Mouse (Mus musculus) gastrocnemius, adult 2 months (tissue): ENCODE data around the gene Hemgn. TPM values are rescaled to one million over a fixed set of nuclear protein-coding genes. Genes with fewer than 3 reads are reported as not detected.

Source experiments
- DNase-seq: peaks from one replicate; pipeline ENCODE4 v3.0.0; 2022
- H3K27ac ChIP-seq: fragments of 200-600 bp; 2 replicates; pipeline ENCODE4 v1.8.1; 2022; ENCODE audit warnings: mild to moderate bottlenecking
- H3K4me3 ChIP-seq: fragments of 200-600 bp; 2 replicates; pipeline ENCODE4 v1.8.1; 2022; ENCODE audit warnings: mild to moderate bottlenecking, moderate library complexity
- CTCF ChIP-seq: fragments of 200-600 bp; IDR thresholded peaks from 2 replicates; pipeline ENCODE4 v1.8.1; 2022; ENCODE audit warnings: antibody characterized with exemption, mild to moderate bottlenecking, moderate library complexity
- intact Hi-C: fragments of 180-260 bp; cut with DNase I; formaldehyde crosslinking; loops from one replicate; pipeline ENCODE4 v1.15.1; 2025
- long read RNA-seq, 2 experiments: library from polyadenylated mRNA; stranded (forward); transcript quantifications; one replicate each; pipeline ENCODE4 v2.0.0; 2021
- total RNA-seq, 2 experiments: library from RNA; stranded (reverse); gene quantifications; 2 replicates each; pipeline ENCODE4 v1.2.3; 2021

The Hemgn gene
- not detected for total RNA-seq
- long read RNA-seq, experiment 1, result 0 reads
- long read RNA-seq, experiment 2, result 0 reads

GRCm38 (mm10) chr4:46413406-46413805 is at the start of gene Hemgn:
Gene Hemgn (minus strand): TSS chr4:46413506.
- H3K27ac ChIP-seq, result no peak within 1 kb of the TSS
- no peak for TF ChIP-seq CTCF
- intact Hi-C loops, result no loop called here
- no peak within 1 kb of the TSS for H3K4me3 ChIP-seq
- DNase-seq, result no peak

GRCm38 (mm10) chr4:46458411-46458810 is 45.1 kb upstream of the Hemgn start:
- TF ChIP-seq CTCF, result peak; percentile 4; the same call in 1 of the 2 replicates
- intact Hi-C loops, result no loop called here
- H3K27ac ChIP-seq, result no peak overlapping the region
- DNase-seq, result no peak
- H3K4me3 ChIP-seq, result no peak overlapping the region

GRCm38 (mm10) chr4:46457186-46457585 is 43.9 kb upstream of the Hemgn start:
- peak overlapping the region; percentile 16; the same call in 1 of the 2 replicates for H3K27ac ChIP-seq
- H3K4me3 ChIP-seq, result no peak overlapping the region
- no peak for DNase-seq
- intact Hi-C loops, result no loop called here
- TF ChIP-seq CTCF, result no peak

- H3K27ac ChIP-seq, result peak overlapping the region; percentile 16; the same call in 1 of the 2 replicates
- intact Hi-C loops, result no loop called here
- DNase-seq, result no peak
- TF ChIP-seq CTCF, result no peak
- H3K4me3 ChIP-seq, result no peak overlapping the region
These were observed 43.5 kb upstream of the Hemgn start for GRCm38 (mm10) chr4:46456762-46457161.

- no peak for TF ChIP-seq CTCF
- no peak overlapping the region for H3K4me3 ChIP-seq
- no peak overlapping the region for H3K27ac ChIP-seq
- intact Hi-C loops, result no loop called here
- no peak for DNase-seq
These were observed 41.0 kb upstream of the Hemgn start for GRCm38 (mm10) chr4:46454097-46454864.

GRCm38 (mm10) chr4:46452855-46453719 is 39.8 kb upstream of the Hemgn start:
- no peak for DNase-seq
- no peak for TF ChIP-seq CTCF
- Histone ChIP-seq H3K27ac (peak overlapping the region; percentile 98), H3K4me3 (peak overlapping the region; percentile 96)
- intact Hi-C loops, result loop anchor here (2.0 kb wide), 1 partner anchor 34 kb away; no protein-coding TSS in a partner anchor

- DNase-seq, result peak; percentile 63
- intact Hi-C loops, result loop anchor here (2.0 kb wide), 1 partner anchor 34 kb away; no protein-coding TSS in a partner anchor
- peak overlapping the region; percentile 98 for H3K27ac ChIP-seq
- peak overlapping the region; percentile 96 for H3K4me3 ChIP-seq
- TF ChIP-seq CTCF, result no peak
These were observed 39.2 kb upstream of the Hemgn start for GRCm38 (mm10) chr4:46452481-46452850.

- TF ChIP-seq CTCF, result no peak
- DNase-seq, result peak; percentile 89
- intact Hi-C loops, result loop anchor here (2.0 kb wide), 2 partner anchors 35 to 61 kb away; no protein-coding TSS in a partner anchor
- H3K27ac ChIP-seq, result peak overlapping the region; percentile 98
- H3K4me3 ChIP-seq, result peak overlapping the region; percentile 96
These were observed 38.6 kb upstream of the Hemgn start for GRCm38 (mm10) chr4:46451758-46452480.

GRCm38 (mm10) chr4:46451240-46451757 is 38.0 kb upstream of the Hemgn start:
- intact Hi-C loops, result loop anchor here (2.0 kb wide), 1 partner anchor 60 kb away; no protein-coding TSS in a partner anchor
- H3K4me3 ChIP-seq, result peak overlapping the region; percentile 96
- TF ChIP-seq CTCF, result no peak
- DNase-seq, result peak; percentile 86
- H3K27ac ChIP-seq, result peak overlapping the region; percentile 98

- peak; percentile 81 for TF ChIP-seq CTCF
- Histone ChIP-seq H3K27ac (peak within 1 kb of the TSS; percentile 98), H3K4me3 (peak within 1 kb of the TSS; percentile 96)
- peak; percentile 96 for DNase-seq
- intact Hi-C loops, result loop anchor here (2.0 kb wide), 1 partner anchor 60 kb away; no protein-coding TSS in a partner anchor
These were observed 37.3 kb upstream of the Hemgn start, which contains the start of gene Anp32b for GRCm38 (mm10) chr4:46450519-46451131. Gene Anp32b (plus strand): TSS chr4:46450902.

- intact Hi-C loops, result loop anchor here (2.0 kb wide), 1 partner anchor 59 kb away; no protein-coding TSS in a partner anchor
- no peak for TF ChIP-seq CTCF
- H3K4me3 ChIP-seq, result peak overlapping the region; percentile 96
- DNase-seq, result no peak
- H3K27ac ChIP-seq, result peak overlapping the region; percentile 98
These were observed 36.8 kb upstream of the Hemgn start for GRCm38 (mm10) chr4:46450020-46450518.
